Mouse (Mus musculus) liver, embryonic 15.5 days (tissue): ENCODE measurements at regions not wholly inside any gene's neighbourhood (a gene's known extent, or its start where the extent isn't known, plus 50 kb on each side); places are given as distances from the start of the nearest gene placed in this dataset.

ENCODE experiments used
- ATAC-seq: fragments of 200-750 bp; cut with Nextera tagmentation; 2 replicates; pipeline ENCODE4 v1.8.0; 2017; ENCODE audit warnings: moderate number of reproducible peaks, mild to moderate bottlenecking, moderate library complexity; ENCODE audit not compliant: insufficient read depth
- H3K27ac ChIP-seq: fragments of 300-500 bp; sonication (generic); replicated peaks from 2 replicates; pipeline ENCODE4 v1.5.1; 2015; ENCODE audit warnings: mild to moderate bottlenecking, inconsistent platforms
- H3K27me3 ChIP-seq: fragments of 300-500 bp; sonication (generic); 2 replicates; pipeline ENCODE4 v1.6.1; 2015; ENCODE audit warnings: mild to moderate bottlenecking, inconsistent platforms
- H3K36me3 ChIP-seq: fragments of 300-500 bp; sonication (generic); replicated peaks from 2 replicates; pipeline ENCODE4 v1.6.1; 2015; ENCODE audit warnings: moderate library complexity, mild to moderate bottlenecking, inconsistent platforms
- H3K4me1 ChIP-seq: fragments of 300-500 bp; sonication (generic); replicated peaks from 2 replicates; pipeline ENCODE4 v1.6.1; 2015; ENCODE audit warnings: inconsistent platforms
- H3K4me2 ChIP-seq: fragments of 300-500 bp; sonication (generic); 2 replicates; pipeline ENCODE4 v1.6.1; 2015; ENCODE audit warnings: moderate library complexity, mild to moderate bottlenecking, inconsistent platforms
- H3K4me3 ChIP-seq: fragments of 300-500 bp; sonication (generic); replicated peaks from 2 replicates; pipeline ENCODE4 v1.5.1; 2015; ENCODE audit warnings: mild to moderate bottlenecking, inconsistent platforms
- H3K9ac ChIP-seq: fragments of 300-500 bp; sonication (generic); 2 replicates; pipeline ENCODE4 v1.6.1; 2015; ENCODE audit warnings: moderate library complexity, mild to moderate bottlenecking, inconsistent platforms
- H3K9me3 ChIP-seq: fragments of 300-500 bp; sonication (generic); replicated peaks from 2 replicates; pipeline ENCODE4 v1.6.1; 2016; ENCODE audit warnings: inconsistent platforms
- WGBS: fragments of 180-500 bp; shearing (Covaris S2); methylation state at CpG from one replicate; pipeline ENCODE4 v1.1.7; 2015; ENCODE audit warnings: mixed read lengths; ENCODE audit not compliant: insufficient replicate concordance; 5-methylcytosine and 5-hydroxymethylcytosine counted together

- H3K27me3 ChIP-seq, result no peaks in the 10 kb centered on the region
- H3K4me2 ChIP-seq, result no peak overlapping the region
- ATAC-seq, result no peak
- no peaks in the 10 kb centered on the region for H3K36me3 ChIP-seq
- no peaks in the 10 kb centered on the region for H3K9me3 ChIP-seq
- H3K9ac ChIP-seq, result no peak overlapping the region
- 55% methylated on average over 3 of the region's 3 CpGs for WGBS
- H3K4me3 ChIP-seq, result no peak overlapping the region
- H3K4me1 ChIP-seq, result no peaks in the 10 kb centered on the region
- no peak overlapping the region for H3K27ac ChIP-seq
Observed at GRCm38 (mm10) chr8:103381575-103381974, 596.1 kb upstream of the Cdh11 start.

- Histone ChIP-seq H3K27ac (no peak overlapping the region), H3K9me3 (no peaks in the 10 kb centered on the region), H3K4me3 (no peak overlapping the region), H3K4me1 (no peaks in the 10 kb centered on the region), H3K9ac (no peak overlapping the region), H3K36me3 (no peaks in the 10 kb centered on the region), H3K4me2 (no peak overlapping the region), H3K27me3 (no peaks in the 10 kb centered on the region)
- ATAC-seq, result no peak
- WGBS, result 67% methylated on average over 6 of the region's 6 CpGs
Observed at GRCm38 (mm10) chr8:103391359-103391758, 605.9 kb upstream of the Cdh11 start.

- no peaks in the 10 kb centered on the region for H3K36me3 ChIP-seq
- H3K4me1 ChIP-seq, result no peaks in the 10 kb centered on the region
- WGBS, result 41% methylated on average over 4 of the region's 4 CpGs
- H3K9me3 ChIP-seq, result no peaks in the 10 kb centered on the region
- no peak overlapping the region for H3K4me3 ChIP-seq
- no peak overlapping the region for H3K4me2 ChIP-seq
- no peak overlapping the region for H3K27ac ChIP-seq
- H3K9ac ChIP-seq, result no peak overlapping the region
- no peak for ATAC-seq
- no peaks in the 10 kb centered on the region for H3K27me3 ChIP-seq
Observed at GRCm38 (mm10) chr8:103395316-103395715, 609.9 kb upstream of the Cdh11 start.

DNA sequence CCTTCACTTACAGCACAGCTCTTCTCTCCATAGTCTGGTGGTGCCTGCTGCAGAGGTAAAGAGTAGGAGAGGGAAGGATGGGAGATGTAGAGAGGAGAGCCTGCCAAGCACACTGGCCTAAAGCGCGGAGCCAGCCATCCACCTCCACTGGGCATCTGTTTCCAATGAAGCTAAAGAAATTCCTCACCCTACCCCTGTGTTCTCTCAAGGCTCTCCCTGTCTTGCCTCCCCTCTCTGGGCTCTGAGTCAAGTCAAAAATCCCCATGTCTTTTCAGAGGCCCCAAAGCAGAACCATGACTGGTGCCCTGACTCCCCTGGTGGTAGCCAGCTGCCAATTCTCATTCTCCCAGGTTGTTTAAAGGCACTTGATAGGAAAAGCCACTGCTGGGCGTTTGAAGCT, 612.7 kb upstream of the Cdh11 start:
- no peak overlapping the region for H3K9ac ChIP-seq
- ATAC-seq, result no peak
- no peaks in the 10 kb centered on the region for H3K9me3 ChIP-seq
- WGBS, result 53% methylated on average over 3 of the region's 3 CpGs
- H3K4me2 ChIP-seq, result no peak overlapping the region
- H3K4me1 ChIP-seq, result no peaks in the 10 kb centered on the region
- H3K27me3 ChIP-seq, result no peaks in the 10 kb centered on the region
- no peak overlapping the region for H3K4me3 ChIP-seq
- H3K36me3 ChIP-seq, result no peaks in the 10 kb centered on the region
- no peak overlapping the region for H3K27ac ChIP-seq

GRCm38 (mm10) chr8:103399466-103399865, 614.0 kb upstream of the Cdh11 start:
- ATAC-seq, result no peak
- WGBS, result 51% methylated on average over 3 of the region's 3 CpGs
- no peaks in the 10 kb centered on the region for H3K9me3 ChIP-seq

DNA sequence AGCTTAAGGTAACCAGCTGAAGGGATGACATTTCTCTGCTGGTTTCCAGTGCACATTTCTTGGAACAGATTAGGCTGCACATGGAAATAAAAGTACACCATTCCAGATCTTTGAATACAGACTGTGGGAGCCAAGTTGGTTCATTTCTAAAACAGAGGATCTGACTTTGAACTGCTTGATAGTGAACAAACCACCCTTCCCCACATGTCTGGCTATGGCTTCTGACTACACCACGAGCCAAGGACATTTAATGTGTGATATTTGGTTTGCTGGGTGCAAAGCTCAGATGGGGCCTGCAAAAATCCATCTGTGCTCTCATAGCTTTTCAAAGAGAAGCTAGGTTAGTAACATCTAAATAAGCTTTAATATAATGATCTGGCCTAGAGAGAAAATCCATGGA, 614.7 kb upstream of the Cdh11 start:
- WGBS, result 17% methylated on average over 1 of the region's 1 CpGs
- Histone ChIP-seq H3K27ac (no peak overlapping the region), H3K4me1 (no peaks in the 10 kb centered on the region), H3K4me3 (no peak overlapping the region), H3K4me2 (no peak overlapping the region), H3K9me3 (no peaks in the 10 kb centered on the region), H3K36me3 (no peaks in the 10 kb centered on the region), H3K27me3 (no peaks in the 10 kb centered on the region), H3K9ac (no peak overlapping the region)
- no peak for ATAC-seq

More at GRCm38 (mm10) chr8:103399466-103399865, 614.0 kb upstream of the Cdh11 start:
- no peaks in the 10 kb centered on the region for H3K27me3 ChIP-seq
- no peak overlapping the region for H3K27ac ChIP-seq
- no peak overlapping the region for H3K9ac ChIP-seq
- H3K4me2 ChIP-seq, result no peak overlapping the region
- H3K4me3 ChIP-seq, result no peak overlapping the region
- no peaks in the 10 kb centered on the region for H3K4me1 ChIP-seq
- no peaks in the 10 kb centered on the region for H3K36me3 ChIP-seq

DNA sequence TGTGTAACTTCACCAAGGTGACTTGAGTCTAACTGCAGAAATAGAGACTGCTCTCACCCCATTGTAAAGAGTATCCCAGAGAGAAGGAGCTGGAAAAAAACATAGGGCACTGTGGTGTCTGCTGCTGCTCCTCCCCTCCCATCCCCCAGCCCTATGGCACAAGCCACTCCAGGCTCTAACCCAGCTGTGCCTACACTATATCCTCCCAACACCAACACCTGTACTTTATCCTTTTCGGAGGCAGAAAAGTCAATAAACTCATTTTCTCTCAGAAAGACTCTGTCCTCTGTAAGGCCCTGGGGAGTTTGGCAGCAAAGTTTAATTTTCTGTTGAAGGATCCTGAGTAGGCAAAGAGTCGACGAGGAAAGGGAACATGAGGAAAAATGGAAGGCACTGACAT, 617.3 kb upstream of the Cdh11 start:
- Histone ChIP-seq H3K4me2 (no peak overlapping the region), H3K9ac (no peak overlapping the region), H3K36me3 (no peaks in the 10 kb centered on the region), H3K4me1 (no peaks in the 10 kb centered on the region), H3K4me3 (no peak overlapping the region), H3K9me3 (no peaks in the 10 kb centered on the region), H3K27ac (no peak overlapping the region), H3K27me3 (no peaks in the 10 kb centered on the region)
- no peak for ATAC-seq
- 59% methylated on average over 3 of the region's 3 CpGs for WGBS

- no peak overlapping the region for H3K4me3 ChIP-seq
- ATAC-seq, result no peak
- no peaks in the 10 kb centered on the region for H3K27me3 ChIP-seq
- H3K4me2 ChIP-seq, result no peak overlapping the region
- no peaks in the 10 kb centered on the region for H3K9me3 ChIP-seq
- no peaks in the 10 kb centered on the region for H3K36me3 ChIP-seq
- WGBS, result 66% methylated on average over 4 of the region's 4 CpGs
- no peak overlapping the region for H3K9ac ChIP-seq
- no peak overlapping the region for H3K27ac ChIP-seq
- H3K4me1 ChIP-seq, result no peaks in the 10 kb centered on the region
Observed at GRCm38 (mm10) chr8:103403826-103404225, 618.4 kb upstream of the Cdh11 start.

GRCm38 (mm10) chr8:103405787-103406186, 620.3 kb upstream of the Cdh11 start:
- Histone ChIP-seq H3K27me3 (no peaks in the 10 kb centered on the region), H3K4me2 (no peak overlapping the region), H3K4me3 (no peak overlapping the region), H3K9me3 (no peaks in the 10 kb centered on the region), H3K27ac (no peak overlapping the region), H3K36me3 (no peaks in the 10 kb centered on the region), H3K4me1 (no peaks in the 10 kb centered on the region), H3K9ac (no peak overlapping the region)
- 76% methylated on average over 12 of the region's 12 CpGs for WGBS
- ATAC-seq, result no peak

DNA sequence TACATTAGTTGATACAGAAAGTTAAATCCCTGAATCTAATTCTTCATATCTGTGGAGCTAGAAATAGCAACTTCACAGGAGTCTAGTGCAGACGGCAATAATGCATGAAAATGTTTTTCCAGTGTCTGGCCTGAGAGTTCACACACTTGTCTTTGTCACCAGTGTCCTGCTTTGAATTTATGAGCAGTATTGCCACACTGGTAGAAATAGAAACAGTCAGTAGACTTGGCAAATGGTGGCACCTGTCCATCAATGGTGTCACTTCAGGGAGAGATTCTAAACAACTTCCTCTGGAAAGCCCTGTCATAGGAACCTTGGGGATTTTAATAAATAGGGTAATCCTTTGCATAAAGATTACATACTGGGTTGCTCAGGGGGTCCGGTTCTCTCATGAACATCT, 621.5 kb upstream of the Cdh11 start:
- Histone ChIP-seq H3K27me3 (no peaks in the 10 kb centered on the region), H3K4me3 (no peak overlapping the region), H3K9ac (no peak overlapping the region), H3K4me2 (no peak overlapping the region), H3K9me3 (no peaks in the 10 kb centered on the region), H3K36me3 (no peaks in the 10 kb centered on the region), H3K27ac (no peak overlapping the region), H3K4me1 (no peaks in the 10 kb centered on the region)
- 60% methylated on average over 2 of the region's 2 CpGs for WGBS
- ATAC-seq, result no peak

DNA sequence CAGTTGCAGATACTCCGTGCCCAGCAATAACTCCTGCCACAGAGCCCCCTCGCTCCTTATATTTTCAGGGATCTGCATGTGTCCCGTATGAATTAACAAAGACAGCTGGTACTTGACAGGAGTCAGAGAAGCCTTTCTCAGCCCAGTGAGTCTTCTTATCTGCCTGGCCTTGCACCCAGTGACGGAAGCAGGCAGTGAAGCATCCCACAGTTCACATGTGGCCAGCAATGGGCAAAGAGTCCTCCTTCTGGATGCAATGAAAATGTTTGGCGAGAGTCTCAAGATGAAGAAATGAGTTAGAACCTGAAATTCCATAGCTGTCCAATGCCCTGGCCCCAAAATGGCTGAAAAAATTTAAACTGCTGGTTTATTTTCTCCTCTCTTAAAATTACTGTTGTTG, 622.2 kb upstream of the Cdh11 start:
- H3K27me3 ChIP-seq, result no peaks in the 10 kb centered on the region
- WGBS, result 65% methylated on average over 5 of the region's 5 CpGs
- no peak overlapping the region for H3K4me3 ChIP-seq
- no peak overlapping the region for H3K27ac ChIP-seq
- H3K4me1 ChIP-seq, result no peaks in the 10 kb centered on the region
- H3K9ac ChIP-seq, result no peak overlapping the region
- no peak for ATAC-seq
- no peak overlapping the region for H3K4me2 ChIP-seq
- H3K36me3 ChIP-seq, result no peaks in the 10 kb centered on the region
- H3K9me3 ChIP-seq, result no peaks in the 10 kb centered on the region

GRCm38 (mm10) chr8:103408411-103408810, 623.0 kb upstream of the Cdh11 start:
- H3K4me3 ChIP-seq, result no peak overlapping the region
- H3K4me2 ChIP-seq, result no peak overlapping the region
- no peaks in the 10 kb centered on the region for H3K36me3 ChIP-seq
- no peaks in the 10 kb centered on the region for H3K27me3 ChIP-seq
- no peaks in the 10 kb centered on the region for H3K9me3 ChIP-seq
- H3K9ac ChIP-seq, result no peak overlapping the region
- no peak overlapping the region for H3K27ac ChIP-seq
- no peaks in the 10 kb centered on the region for H3K4me1 ChIP-seq
- 57% methylated on average over 3 of the region's 3 CpGs for WGBS
- ATAC-seq, result no peak
